Mouse (Mus musculus) midbrain, embryonic 10.5 days (tissue): ENCODE measurements around the gene Kif1bp. TPM values are rescaled to one million over a fixed set of nuclear protein-coding genes. Genes with fewer than 3 reads are reported as not detected.
"Not testable (repeated sequence)": the region's sequence is repeated elsewhere in the genome, so short reads cannot be mapped to it uniquely, and the experiment has no call there.

Experiments used
- DNase-seq: peaks from one replicate; pipeline ENCODE4 v3.0.0-alpha.2; 2017; ENCODE audit warnings: low spot score
- H3K27ac ChIP-seq: fragments of 300-500 bp; sonication (generic); replicated peaks from 2 replicates; pipeline ENCODE4 v1.5.1; 2016; ENCODE audit warnings: mild to moderate bottlenecking
- H3K27me3 ChIP-seq: fragments of 300-500 bp; sonication (generic); 2 replicates; pipeline ENCODE4 v1.6.1; 2016; ENCODE audit warnings: low read depth, mild to moderate bottlenecking; ENCODE audit not compliant: poor library complexity, severe bottlenecking
- H3K36me3 ChIP-seq: fragments of 300-500 bp; sonication (generic); 2 replicates; pipeline ENCODE4 v1.6.1; 2016; ENCODE audit warnings: mild to moderate bottlenecking, moderate library complexity
- H3K4me1 ChIP-seq: fragments of 300-500 bp; sonication (generic); 2 replicates; pipeline ENCODE4 v1.6.1; 2016
- H3K4me3 ChIP-seq: fragments of 300-500 bp; sonication (generic); 2 replicates; pipeline ENCODE4 v1.5.1; 2016; ENCODE audit warnings: mild to moderate bottlenecking, moderate library complexity
- H3K9me3 ChIP-seq: fragments of 300-500 bp; sonication (generic); replicated peaks from 2 replicates; pipeline ENCODE4 v1.6.1; 2016; ENCODE audit warnings: mild to moderate bottlenecking
- WGBS: fragments of 180-500 bp; shearing (Covaris S2); methylation state at CpG from one replicate; pipeline ENCODE4 v1.1.7; 2016; 5-methylcytosine and 5-hydroxymethylcytosine counted together
- polyA plus RNA-seq: library from polyadenylated mRNA; unstranded; fragments of >200 nt; fragmentation: Nextera tagmentation; extraction: Ambion mirVana; gene quantifications from 2 replicates; pipeline ENCODE4 v1.2.1, GENCODE M21; 2016

The Kif1bp gene
- polyA plus RNA-seq, 1 experiment from 2014 or later = 39.5 TPM

- WGBS = 91% methylated on average over 7 of the region's 7 CpGs
- Histone ChIP-seq H3K36me3 (peaks cover 85% of the 10 kb centered on the region), H3K27ac (no peak overlapping the region), H3K4me1 (peaks cover 4% of the 10 kb centered on the region), H3K9me3 (no peaks in the 10 kb centered on the region), H3K27me3 (no peaks in the 10 kb centered on the region), H3K4me3 (no peak overlapping the region)
- DNase-seq = no peak
Measured at GRCm38 (mm10) chr10:62582701-62583100, 4.4 kb upstream of the Kif1bp start.

GRCm38 (mm10) chr10:62582263-62582662, 4.0 kb upstream of the Kif1bp start:
- Histone ChIP-seq H3K36me3 (peaks cover 80% of the 10 kb centered on the region), H3K27ac (no peak overlapping the region), H3K4me1 (peaks cover 8% of the 10 kb centered on the region), H3K9me3 (no peaks in the 10 kb centered on the region), H3K27me3 (no peaks in the 10 kb centered on the region), H3K4me3 (no peak overlapping the region)
- 90% methylated on average over 17 of the region's 17 CpGs for WGBS
- no peak for DNase-seq

GRCm38 (mm10) chr10:62579129-62579528, 872 bp upstream of the Kif1bp start:
- not testable (repeated sequence) for H3K27me3 ChIP-seq, H3K9me3 ChIP-seq, H3K27ac ChIP-seq, DNase-seq, H3K4me3 ChIP-seq
- Histone ChIP-seq H3K4me1 (peaks cover 17% of the 10 kb centered on the region), H3K36me3 (peaks cover 67% of the 10 kb centered on the region)
- 89% methylated on average over 12 of the region's 13 CpGs for WGBS

GRCm38 (mm10) chr10:62577673-62578337, 452 bp downstream of the Kif1bp start:
- Histone ChIP-seq H3K27ac (peak overlapping the region; percentile 87), H3K9me3 (no peaks in the 10 kb centered on the region), H3K4me1 (peaks cover 17% of the 10 kb centered on the region), H3K4me3 (peak overlapping the region; percentile 75), H3K27me3 (no peaks in the 10 kb centered on the region), H3K36me3 (peaks cover 67% of the 10 kb centered on the region)
- no peak for DNase-seq
- 1% methylated on average over 54 of the region's 54 CpGs for WGBS

- 93% methylated on average over 13 of the region's 13 CpGs for WGBS
- DNase-seq = no peak
- no peak overlapping the region for H3K27ac ChIP-seq
- no peaks in the 10 kb centered on the region for H3K9me3 ChIP-seq
- H3K27me3 ChIP-seq = no peaks in the 10 kb centered on the region
- peaks cover 17% of the 10 kb centered on the region for H3K4me1 ChIP-seq
- peaks cover 65% of the 10 kb centered on the region for H3K36me3 ChIP-seq
- no peak overlapping the region for H3K4me3 ChIP-seq
Measured at GRCm38 (mm10) chr10:62575001-62575400, 3.3 kb downstream of the Kif1bp start.

- H3K27ac ChIP-seq = no peak overlapping the region
- DNase-seq = no peak
- no peaks in the 10 kb centered on the region for H3K9me3 ChIP-seq
- no peaks in the 10 kb centered on the region for H3K4me1 ChIP-seq
- no peaks in the 10 kb centered on the region for H3K27me3 ChIP-seq
- 97% methylated on average over 7 of the region's 7 CpGs for WGBS
- peaks cover 98% of the 10 kb centered on the region for H3K36me3 ChIP-seq
- no peak overlapping the region for H3K4me3 ChIP-seq
Measured at GRCm38 (mm10) chr10:62570126-62570871, 8.0 kb downstream of the Kif1bp start.

- peaks cover 98% of the 10 kb centered on the region for H3K36me3 ChIP-seq
- WGBS = 97% methylated on average over 4 of the region's 4 CpGs
- no peak overlapping the region for H3K27ac ChIP-seq
- no peaks in the 10 kb centered on the region for H3K9me3 ChIP-seq
- H3K4me1 ChIP-seq = no peaks in the 10 kb centered on the region
- DNase-seq = no peak
- H3K4me3 ChIP-seq = no peak overlapping the region
- no peaks in the 10 kb centered on the region for H3K27me3 ChIP-seq
Measured at GRCm38 (mm10) chr10:62568861-62569260, 9.4 kb downstream of the Kif1bp start.

- Histone ChIP-seq H3K9me3 (no peaks in the 10 kb centered on the region), H3K36me3 (peaks cover 62% of the 10 kb centered on the region), H3K27ac (no peak overlapping the region), H3K27me3 (no peaks in the 10 kb centered on the region), H3K4me3 (no peak overlapping the region), H3K4me1 (no peaks in the 10 kb centered on the region)
- WGBS = 98% methylated on average over 1 of the region's 1 CpGs
- peak; percentile 20 for DNase-seq
Measured at GRCm38 (mm10) chr10:62557736-62558135, 20.5 kb downstream of the Kif1bp start.

GRCm38 (mm10) chr10:62556558-62556901, 21.7 kb downstream of the Kif1bp start:
- Histone ChIP-seq H3K27ac (no peak overlapping the region), H3K4me3 (no peak overlapping the region), H3K4me1 (no peaks in the 10 kb centered on the region), H3K9me3 (no peaks in the 10 kb centered on the region), H3K27me3 (no peaks in the 10 kb centered on the region), H3K36me3 (peaks cover 50% of the 10 kb centered on the region)
- 93% methylated on average over 6 of the region's 6 CpGs for WGBS
- DNase-seq = no peak

GRCm38 (mm10) chr10:62555705-62556557, 22.3 kb downstream of the Kif1bp start:
- Histone ChIP-seq H3K36me3 (peaks cover 47% of the 10 kb centered on the region), H3K27me3 (no peaks in the 10 kb centered on the region), H3K9me3 (no peaks in the 10 kb centered on the region), H3K4me1 (no peaks in the 10 kb centered on the region), H3K4me3 (no peak overlapping the region), H3K27ac (no peak overlapping the region)
- no peak for DNase-seq
- WGBS = 83% methylated on average over 11 of the region's 11 CpGs

GRCm38 (mm10) chr10:62553611-62554091, 24.6 kb downstream of the Kif1bp start:
- DNase-seq = no peak
- H3K4me1 ChIP-seq = peaks cover 4% of the 10 kb centered on the region
- no peak overlapping the region for H3K4me3 ChIP-seq
- H3K27me3 ChIP-seq = no peaks in the 10 kb centered on the region
- H3K36me3 ChIP-seq = peaks cover 24% of the 10 kb centered on the region
- no peak overlapping the region for H3K27ac ChIP-seq
- no peaks in the 10 kb centered on the region for H3K9me3 ChIP-seq
- WGBS = 86% methylated on average over 12 of the region's 12 CpGs

GRCm38 (mm10) chr10:62550787-62551300, 27.4 kb downstream of the Kif1bp start:
- Histone ChIP-seq H3K9me3 (no peaks in the 10 kb centered on the region), H3K27me3 (no peaks in the 10 kb centered on the region), H3K4me1 (peaks cover 4% of the 10 kb centered on the region), H3K4me3 (no peak overlapping the region), H3K36me3 (peaks cover 2% of the 10 kb centered on the region; the same call in 1 of the 2 replicates), H3K27ac (no peak overlapping the region)
- 85% methylated on average over 7 of the region's 7 CpGs for WGBS
- no peak for DNase-seq
